Mouse (Mus musculus) testis, adult 2 months (tissue): ENCODE data around the gene Lmntd1.

ENCODE experiments used
- CTCF ChIP-seq: fragments of 200-500 bp; IDR thresholded peaks from 2 replicates; pipeline ENCODE4 v1.5.1; 2012; ENCODE audit warnings: low read depth, mild to moderate bottlenecking, inconsistent platforms, low read length, moderate library complexity; ENCODE audit not compliant: control insufficient read depth, insufficient read depth, insufficient replicate concordance
- POLR2A ChIP-seq: fragments of 200-500 bp; IDR thresholded peaks from 2 replicates; pipeline ENCODE4 v1.6.1; 2012; ENCODE audit warnings: low read depth, mild to moderate bottlenecking, inconsistent platforms, low read length, moderate library complexity; ENCODE audit not compliant: control insufficient read depth

DNA sequence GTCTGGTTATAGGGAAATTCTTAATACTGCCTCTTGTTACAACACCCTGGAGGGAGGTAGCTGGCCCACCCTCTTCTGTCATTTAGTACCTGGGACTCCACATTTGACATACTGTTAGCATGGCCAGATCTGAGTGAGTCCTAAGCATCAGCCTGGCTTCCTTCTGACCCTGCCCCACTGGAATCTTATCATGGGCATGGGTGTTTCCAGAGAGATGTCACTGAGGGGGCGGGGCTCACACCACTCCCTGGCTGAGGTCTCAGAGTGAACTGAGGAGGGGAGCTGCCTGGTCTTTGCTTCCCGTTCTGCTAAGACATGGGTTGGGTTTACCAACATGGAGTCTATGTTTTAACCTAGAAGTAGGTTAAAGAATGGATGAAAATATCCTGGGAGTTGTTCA, 37.9 kb upstream of the Lmntd1 start:
- TF ChIP-seq CTCF (no peak), POLR2A (no peak)
